ENCODE assay signal across 12 mouse cellular contexts in the genomic region with DNA sequence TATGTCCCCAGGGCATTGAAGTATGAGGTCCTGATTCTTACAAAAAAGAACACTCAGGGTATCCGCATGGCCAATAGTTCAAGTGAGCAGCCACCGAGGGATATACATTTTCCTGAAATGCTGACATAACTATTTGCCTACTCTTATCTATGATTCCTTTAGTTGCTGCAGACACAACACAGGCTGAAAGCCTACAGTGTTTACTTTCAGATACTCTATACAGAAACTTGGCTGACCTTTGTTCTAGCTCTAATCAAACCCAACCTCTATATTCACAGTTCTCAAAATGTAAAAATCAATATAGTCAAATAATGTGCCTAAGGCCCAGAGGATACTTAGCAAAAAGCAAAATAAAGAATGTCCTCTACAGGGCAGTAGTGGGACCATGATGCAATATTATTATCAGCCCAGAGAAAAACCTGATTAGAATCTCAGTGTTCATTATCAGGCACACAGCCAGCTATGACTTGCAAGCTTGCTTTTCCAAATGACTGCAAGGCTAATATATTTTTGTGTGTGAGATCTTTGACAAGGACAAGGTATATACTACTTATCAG.
"Had no signal": no experiment of that assay in that cellular context is flagged by ENCODE, and none has a peak within 500 bp of the region (broad histone marks: within the 10 kb centered on the region; RNA-seq: fewer than 3 reads in every experiment).

No protein-coding gene starts in this region.

- H3K36me3 ChIP-seq: limb, embryonic 15.5 days; midbrain, embryonic 13.5 days; neural tube, embryonic 12.5 days had no signal

- H3K27me3 ChIP-seq: limb, embryonic 15.5 days; midbrain, embryonic 13.5 days; neural tube, embryonic 12.5 days had no signal

- H3K9me3 ChIP-seq: limb, embryonic 15.5 days; midbrain, embryonic 13.5 days; neural tube, embryonic 12.5 days had no signal

- H3K9ac ChIP-seq: limb, embryonic 15.5 days; midbrain, embryonic 13.5 days; neural tube, embryonic 12.5 days had no signal

- H3K27ac ChIP-seq: kidney, postnatal 0 days; limb, embryonic 15.5 days; midbrain, embryonic 13.5 days; neural tube, embryonic 12.5 days had no signal

- ATAC-seq: midbrain, embryonic 13.5 days had no signal

- H3K4me3 ChIP-seq: limb, embryonic 15.5 days; midbrain, embryonic 13.5 days; neural tube, embryonic 12.5 days had no signal

- DNase-seq: kidney, adult 11 months; kidney, adult 9 months; kidney, postnatal 36 days; layer of hippocampus, adult 9-11 months; layer of hippocampus, postnatal 36 days; lung, postnatal 36 days; retina, postnatal 1 day; thymus, postnatal 36 days had no signal

- H3K4me2 ChIP-seq: limb, embryonic 15.5 days; midbrain, embryonic 13.5 days; neural tube, embryonic 12.5 days had no signal

- H3K4me1 ChIP-seq: limb, embryonic 15.5 days; midbrain, embryonic 13.5 days had no signal
